ENCODE assay signal across 14 mouse cellular contexts in genomic region chr11:90116676-90117663, GRCm38 (mm10).
DNase-seq lines count a peak whose midpoint lies in the region; ATAC-seq and TF ChIP-seq lines count a peak whose summit lies in the region.
"Had no signal": no experiment of that assay in that cellular context is flagged by ENCODE, and none has a peak within 500 bp of the region (broad histone marks: within the 10 kb centered on the region; RNA-seq: fewer than 3 reads in every experiment).

No protein-coding gene starts in this region.

- no peak overlapping the region for H3K9ac ChIP-seq in heart, embryonic 14.5 days (ENCODE audit: low read length)
- no peak overlapping the region for H3K9ac ChIP-seq in midbrain, embryonic 11.5 days (ENCODE audit: low read length)
- H3K9ac ChIP-seq in midbrain, postnatal 0 days (replicated peaks; ENCODE audit: low read length, poor library complexity, severe bottlenecking) = no peak overlapping the region
- H3K9ac ChIP-seq in stomach, embryonic 15.5 days = no peak overlapping the region
- H3K9ac ChIP-seq: liver, embryonic 15.5 days had no signal

- H3K36me3 ChIP-seq in heart, embryonic 14.5 days (ENCODE audit: control insufficient read depth, insufficient read depth, low read length) = no peaks in the 10 kb centered on the region
- H3K36me3 ChIP-seq in midbrain, embryonic 11.5 days (ENCODE audit: control insufficient read depth, insufficient read depth, low read length) = no peaks in the 10 kb centered on the region
- no peaks in the 10 kb centered on the region for H3K36me3 ChIP-seq in midbrain, postnatal 0 days (ENCODE audit: insufficient read depth, low read length)
- H3K36me3 ChIP-seq in stomach, embryonic 15.5 days = no peaks in the 10 kb centered on the region
- H3K36me3 ChIP-seq: liver, embryonic 15.5 days had no signal

- intact Hi-C loops in heart, postnatal 14 days (cut with DNase I) = no loop called here

- 36% methylated on average over 20 of the region's 20 CpGs for WGBS in heart, embryonic 14.5 days
- 38% methylated on average over 20 of the region's 20 CpGs for whole genome bisulfite sequencing in midbrain, embryonic 11.5 days
- 30% methylated on average over 20 of the region's 20 CpGs for WGBS in midbrain, postnatal 0 days
- 14% methylated on average over 20 of the region's 20 CpGs for WGBS in lung, adult 2 months
- 31% methylated on average over 20 of the region's 20 CpGs for WGBS in stomach, embryonic 15.5 days

- H3K9me3 ChIP-seq in heart, embryonic 14.5 days (ENCODE audit: control insufficient read depth, low read length) = no peaks in the 10 kb centered on the region
- no peaks in the 10 kb centered on the region for H3K9me3 ChIP-seq in midbrain, embryonic 11.5 days (ENCODE audit: control insufficient read depth, low read length)
- no peaks in the 10 kb centered on the region for H3K9me3 ChIP-seq in midbrain, postnatal 0 days (ENCODE audit: low read length)
- H3K9me3 ChIP-seq in stomach, embryonic 15.5 days = no peaks in the 10 kb centered on the region
- H3K9me3 ChIP-seq: liver, embryonic 15.5 days had no signal

- TF ChIP-seq POLR2A in lung, adult 2 months (IDR thresholded peaks at IDR 0.05; ENCODE audit: borderline replicate concordance, extremely low read depth, low read depth, low read length) = no peak

- H3K4me1 ChIP-seq in heart, embryonic 14.5 days (ENCODE audit: control insufficient read depth in 2 of 2, insufficient read depth in 2 of 2, low read length in 2 of 2) = peaks cover 0 to 5% of the 10 kb centered on the region in 2 experiments; a peak in 1 of 4 replicates
- peaks cover 7% of the 10 kb centered on the region; the same call in 1 of the 2 replicates for H3K4me1 ChIP-seq in midbrain, embryonic 11.5 days (ENCODE audit: control insufficient read depth, insufficient read depth, low read length)
- no peaks in the 10 kb centered on the region for H3K4me1 ChIP-seq in midbrain, postnatal 0 days (ENCODE audit: insufficient read depth, low read length)
- H3K4me1 ChIP-seq in lung, adult 2 months (ENCODE audit: control insufficient read depth, insufficient read depth, low read length) = peaks cover 14% of the 10 kb centered on the region
- 0 out of 2 replicates have a peak, but pooled peaks cover 7% of the 10 kb centered on the region for H3K4me1 ChIP-seq in stomach, embryonic 15.5 days
- H3K4me1 ChIP-seq: liver, embryonic 15.5 days had no signal

- no peak overlapping the region for H3K4me3 ChIP-seq in heart, embryonic 14.5 days (ENCODE audit: control insufficient read depth in 1 of 2, insufficient read depth in 1 of 2, low read depth in 1 of 2, low read length in 2 of 2)
- no peak overlapping the region for H3K4me3 ChIP-seq in midbrain, embryonic 11.5 days (ENCODE audit: low read depth, low read length)
- no peak overlapping the region for H3K4me3 ChIP-seq in midbrain, postnatal 0 days (ENCODE audit: low read depth, low read length)
- H3K4me3 ChIP-seq in lung, adult 2 months (replicated peaks; ENCODE audit: extremely low read depth, low read depth, low read length) = no peak overlapping the region
- no peak overlapping the region for H3K4me3 ChIP-seq in stomach, embryonic 15.5 days (replicated peaks)
- H3K4me3 ChIP-seq: layer of hippocampus, adult 2 months; liver, embryonic 15.5 days had no signal

- peak overlapping the region; percentile 29 to 48; a peak in 3 of 4 replicates for H3K27ac ChIP-seq in heart, embryonic 14.5 days (replicated peaks in 1 of 2; ENCODE audit: control insufficient read depth in 1 of 2, insufficient read depth in 1 of 2, low read depth in 2 of 2, low read length in 2 of 2)
- no peak overlapping the region for H3K27ac ChIP-seq in midbrain, embryonic 11.5 days (ENCODE audit: low read depth, low read length)
- no peak overlapping the region for H3K27ac ChIP-seq in midbrain, postnatal 0 days (ENCODE audit: low read depth, low read length)
- peak overlapping the region; percentile 80 for H3K27ac ChIP-seq in stomach, embryonic 15.5 days
- H3K27ac ChIP-seq: layer of hippocampus, adult 2 months; liver, embryonic 15.5 days had no signal

- no peaks in the 10 kb centered on the region for H3K27me3 ChIP-seq in heart, embryonic 14.5 days (ENCODE audit: control insufficient read depth, insufficient read depth, low read length)
- no peaks in the 10 kb centered on the region for H3K27me3 ChIP-seq in midbrain, embryonic 11.5 days (ENCODE audit: control insufficient read depth, insufficient read depth, low read length)
- H3K27me3 ChIP-seq in midbrain, postnatal 0 days (ENCODE audit: insufficient read depth, low read length) = no peaks in the 10 kb centered on the region
- H3K27me3 ChIP-seq in stomach, embryonic 15.5 days (replicated peaks) = no peaks in the 10 kb centered on the region

- no peak for TF ChIP-seq CTCF in midbrain, postnatal 0 days (IDR thresholded peaks at IDR 0.05)
- TF ChIP-seq CTCF in lung, adult 2 months (IDR thresholded peaks at IDR 0.05; ENCODE audit: insufficient read depth, low read length) = no peak

- 0 out of 2 replicates have a peak overlapping the region, but pooled peaks have one; percentile 6 for H3K4me2 ChIP-seq in heart, embryonic 14.5 days (ENCODE audit: low read length)
- 0 out of 2 replicates have a peak overlapping the region, but pooled peaks have one; percentile 6 for H3K4me2 ChIP-seq in midbrain, embryonic 11.5 days
- no peak overlapping the region for H3K4me2 ChIP-seq in midbrain, postnatal 0 days (ENCODE audit: low read depth, low read length, poor library complexity, severe bottlenecking)
- H3K4me2 ChIP-seq in stomach, embryonic 15.5 days = peak overlapping the region; percentile 16
- H3K4me2 ChIP-seq: liver, embryonic 15.5 days had no signal

- DNase-seq in heart, postnatal 14 days = no peak
- DNase-seq in midbrain, embryonic 11.5 days (ENCODE audit: low spot score, missing footprints) = peak; percentile 84
- DNase-seq in midbrain, postnatal 0 days (ENCODE audit: low spot score) = no peak
- DNase-seq in lung, adult 2 months = peak; percentile 37
- no peak for DNase-seq in adipocyte (ENCODE audit: low spot score)
- DNase-seq: adrenal gland, postnatal 14 days; gastrocnemius, postnatal 10 days had no signal

- ATAC-seq in heart, embryonic 14.5 days (ENCODE audit: insufficient number of reproducible peaks, insufficient read depth, low FRiP score, low read depth) = no peak
- no peak for ATAC-seq in midbrain, embryonic 11.5 days (ENCODE audit: low FRiP score)
- ATAC-seq in midbrain, postnatal 0 days (ENCODE audit: low FRiP score) = no peak
- 0 out of 2 replicates have a peak, but pooled peaks have one; percentile 10 for ATAC-seq in stomach, embryonic 15.5 days (ENCODE audit: insufficient read depth, low FRiP score, low read depth)
- no peak for ATAC-seq in activated CD4-positive, CD25-positive, alpha-beta regulatory T cell, adult 4 months
- ATAC-seq: forebrain, embryonic 14.5 days; Patski had no signal

Comparison
In these comparisons a context has a peak if more than half of its experiments do, and no peak if none do; other contexts are left out.
1. DNase-seq: peak in midbrain, embryonic 11.5 days (single experiment) and lung, adult 2 months (single experiment); none in heart, postnatal 14 days (0 of 2), midbrain, postnatal 0 days (single experiment) and adipocyte (single experiment).
2. H3K27ac ChIP-seq: peak in heart, embryonic 14.5 days (2 of 2) and stomach, embryonic 15.5 days (single experiment); none in midbrain, embryonic 11.5 days (single experiment) and midbrain, postnatal 0 days (single experiment).